Mouse (Mus musculus) heart, embryonic 12.5 days (tissue): ENCODE data around the gene Celf2. TPM values are rescaled to one million over a fixed set of nuclear protein-coding genes. Genes with fewer than 3 reads are reported as not detected.

Source experiments
- ATAC-seq: fragments of 200-750 bp; cut with Nextera tagmentation; 2 replicates; pipeline ENCODE4 v1.8.0; 2017; ENCODE audit warnings: moderate TSS enrichment, moderate library complexity; ENCODE audit not compliant: insufficient number of reproducible peaks, low FRiP score
- H3K27ac ChIP-seq: fragments of 300-500 bp; sonication (generic); 2 replicates; pipeline ENCODE4 v1.5.1; 2016; ENCODE audit warnings: mild to moderate bottlenecking, moderate library complexity; ENCODE audit not compliant: poor library complexity, severe bottlenecking
- H3K27me3 ChIP-seq: fragments of 300-500 bp; sonication (generic); replicated peaks from 2 replicates; pipeline ENCODE4 v1.6.1; 2016; ENCODE audit warnings: mild to moderate bottlenecking, moderate library complexity
- H3K36me3 ChIP-seq: fragments of 300-500 bp; sonication (generic); 2 replicates; pipeline ENCODE4 v1.6.1; 2016; ENCODE audit warnings: mild to moderate bottlenecking, moderate library complexity
- H3K4me1 ChIP-seq: fragments of 300-500 bp; sonication (generic); replicated peaks from 2 replicates; pipeline ENCODE4 v1.6.1; 2016; ENCODE audit warnings: mild to moderate bottlenecking
- H3K4me2 ChIP-seq: fragments of 300-500 bp; sonication (generic); 2 replicates; pipeline ENCODE4 v1.6.1; 2016; ENCODE audit warnings: mild to moderate bottlenecking, moderate library complexity
- H3K4me3 ChIP-seq: fragments of 300-500 bp; sonication (generic); 2 replicates; pipeline ENCODE4 v1.5.1; 2016; ENCODE audit warnings: mild to moderate bottlenecking
- H3K9ac ChIP-seq: fragments of 300-500 bp; sonication (generic); 2 replicates; pipeline ENCODE4 v1.6.1; 2016; ENCODE audit warnings: mild to moderate bottlenecking, moderate library complexity
- H3K9me3 ChIP-seq: fragments of 300-500 bp; sonication (generic); replicated peaks from 2 replicates; pipeline ENCODE4 v1.6.1; 2016; ENCODE audit warnings: mild to moderate bottlenecking, moderate library complexity
- WGBS: fragments of 180-500 bp; shearing (Covaris S2); methylation state at CpG from one replicate; pipeline ENCODE4 v1.1.7; 2016; 5-methylcytosine and 5-hydroxymethylcytosine counted together
- polyA plus RNA-seq: library from polyadenylated mRNA; unstranded; fragments of >200 nt; fragmentation: Nextera tagmentation; extraction: Ambion mirVana; gene quantifications from 2 replicates; pipeline ENCODE4 v1.2.1, GENCODE M21; 2016

Gene Celf2
- polyA plus RNA-seq, 1 experiment from 2014 or later = 65.8 TPM

- Histone ChIP-seq H3K9ac (no peak overlapping the region), H3K27me3 (no peaks in the 10 kb centered on the region), H3K9me3 (no peaks in the 10 kb centered on the region), H3K4me1 (0 out of 2 replicates have a peak, but pooled peaks cover 3% of the 10 kb centered on the region), H3K27ac (no peak overlapping the region), H3K36me3 (no peaks in the 10 kb centered on the region), H3K4me3 (no peak overlapping the region), H3K4me2 (no peak overlapping the region)
- ATAC-seq = no peak
- 76% methylated on average over 9 of the region's 9 CpGs for WGBS
These were observed 563.5 kb downstream of the Celf2 start for GRCm38 (mm10) chr2:6945638-6946415.

- 72% methylated on average over 8 of the region's 8 CpGs for WGBS
These were observed 565.7 kb downstream of the Celf2 start for GRCm38 (mm10) chr2:6943651-6944050.

GRCm38 (mm10) chr2:6942635-6943390, 566.5 kb downstream of the Celf2 start:
- no peaks in the 10 kb centered on the region for H3K27me3 ChIP-seq
- WGBS = 89% methylated on average over 2 of the region's 2 CpGs
- no peaks in the 10 kb centered on the region for H3K36me3 ChIP-seq
- no peak overlapping the region for H3K4me2 ChIP-seq
- no peaks in the 10 kb centered on the region for H3K9me3 ChIP-seq
- no peak overlapping the region for H3K9ac ChIP-seq
- no peak for ATAC-seq
- H3K4me1 ChIP-seq = 0 out of 2 replicates have a peak, but pooled peaks cover 3% of the 10 kb centered on the region
- H3K4me3 ChIP-seq = no peak overlapping the region
- H3K27ac ChIP-seq = no peak overlapping the region

More at GRCm38 (mm10) chr2:6943651-6944050, 565.7 kb downstream of the Celf2 start:
- no peak overlapping the region for H3K4me2 ChIP-seq
- no peaks in the 10 kb centered on the region for H3K27me3 ChIP-seq
- no peak overlapping the region for H3K4me3 ChIP-seq
- H3K4me1 ChIP-seq = 0 out of 2 replicates have a peak, but pooled peaks cover 3% of the 10 kb centered on the region
- H3K27ac ChIP-seq = no peak overlapping the region
- H3K9ac ChIP-seq = no peak overlapping the region
- no peaks in the 10 kb centered on the region for H3K36me3 ChIP-seq
- no peak for ATAC-seq
- no peaks in the 10 kb centered on the region for H3K9me3 ChIP-seq

- 81% methylated on average over 2 of the region's 2 CpGs for WGBS
These were observed 570.2 kb downstream of the Celf2 start for GRCm38 (mm10) chr2:6939143-6939542.

GRCm38 (mm10) chr2:6933130-6933529, 576.2 kb downstream of the Celf2 start:
- Histone ChIP-seq H3K9ac (no peak overlapping the region), H3K4me1 (peaks cover 3% of the 10 kb centered on the region; the same call in 1 of the 2 replicates), H3K27ac (no peak overlapping the region), H3K36me3 (no peaks in the 10 kb centered on the region), H3K27me3 (no peaks in the 10 kb centered on the region), H3K9me3 (no peaks in the 10 kb centered on the region), H3K4me2 (no peak overlapping the region), H3K4me3 (no peak overlapping the region)
- WGBS = 90% methylated on average over 12 of the region's 12 CpGs
- ATAC-seq = no peak

More at GRCm38 (mm10) chr2:6939143-6939542, 570.2 kb downstream of the Celf2 start:
- Histone ChIP-seq H3K27me3 (no peaks in the 10 kb centered on the region), H3K9me3 (no peaks in the 10 kb centered on the region), H3K9ac (no peak overlapping the region), H3K4me2 (no peak overlapping the region), H3K4me1 (peaks cover 7% of the 10 kb centered on the region; the same call in 1 of the 2 replicates), H3K36me3 (no peaks in the 10 kb centered on the region), H3K27ac (no peak overlapping the region), H3K4me3 (no peak overlapping the region)
- no peak for ATAC-seq

GRCm38 (mm10) chr2:6927693-6928360, 581.5 kb downstream of the Celf2 start:
- Histone ChIP-seq H3K27me3 (no peaks in the 10 kb centered on the region), H3K9ac (no peak overlapping the region), H3K36me3 (no peaks in the 10 kb centered on the region), H3K4me1 (peaks cover 7% of the 10 kb centered on the region; the same call in 1 of the 2 replicates), H3K9me3 (no peaks in the 10 kb centered on the region), H3K27ac (no peak overlapping the region), H3K4me2 (no peak overlapping the region), H3K4me3 (no peak overlapping the region)
- WGBS = 71% methylated on average over 4 of the region's 4 CpGs
- no peak for ATAC-seq

- 85% methylated on average over 5 of the region's 5 CpGs for WGBS
- no peak overlapping the region for H3K9ac ChIP-seq
- H3K4me3 ChIP-seq = no peak overlapping the region
- H3K36me3 ChIP-seq = no peaks in the 10 kb centered on the region
- peaks cover 7% of the 10 kb centered on the region; the same call in 1 of the 2 replicates for H3K4me1 ChIP-seq
- no peaks in the 10 kb centered on the region for H3K9me3 ChIP-seq
- no peak overlapping the region for H3K27ac ChIP-seq
- no peak for ATAC-seq
- H3K4me2 ChIP-seq = no peak overlapping the region
- no peaks in the 10 kb centered on the region for H3K27me3 ChIP-seq
These were observed 583.9 kb downstream of the Celf2 start for GRCm38 (mm10) chr2:6925505-6925904.

- Histone ChIP-seq H3K4me1 (peaks cover 7% of the 10 kb centered on the region; the same call in 1 of the 2 replicates), H3K4me2 (no peak overlapping the region), H3K9me3 (no peaks in the 10 kb centered on the region), H3K4me3 (no peak overlapping the region), H3K27ac (no peak overlapping the region), H3K36me3 (no peaks in the 10 kb centered on the region), H3K9ac (no peak overlapping the region), H3K27me3 (no peaks in the 10 kb centered on the region)
- ATAC-seq = no peak
- 44% methylated on average over 15 of the region's 15 CpGs for WGBS
These were observed 585.5 kb downstream of the Celf2 start for GRCm38 (mm10) chr2:6923738-6924474.

GRCm38 (mm10) chr2:6915386-6915785, 594.0 kb downstream of the Celf2 start:
- 83% methylated on average over 4 of the region's 4 CpGs for WGBS
- no peak overlapping the region for H3K4me2 ChIP-seq
- H3K27me3 ChIP-seq = no peaks in the 10 kb centered on the region
- no peaks in the 10 kb centered on the region for H3K36me3 ChIP-seq
- no peaks in the 10 kb centered on the region for H3K9me3 ChIP-seq
- no peak for ATAC-seq
- peaks cover 17% of the 10 kb centered on the region for H3K4me1 ChIP-seq
- H3K4me3 ChIP-seq = no peak overlapping the region
- no peak overlapping the region for H3K9ac ChIP-seq
- no peak overlapping the region for H3K27ac ChIP-seq

- Histone ChIP-seq H3K4me1 (peaks cover 24% of the 10 kb centered on the region), H3K36me3 (no peaks in the 10 kb centered on the region), H3K9me3 (no peaks in the 10 kb centered on the region), H3K4me2 (no peak overlapping the region), H3K4me3 (no peak overlapping the region), H3K27me3 (no peaks in the 10 kb centered on the region), H3K27ac (no peak overlapping the region), H3K9ac (no peak overlapping the region)
- WGBS = 85% methylated on average over 10 of the region's 10 CpGs
- ATAC-seq = no peak
These were observed 596.0 kb downstream of the Celf2 start for GRCm38 (mm10) chr2:6913315-6913714.
